Mouse (Mus musculus) forebrain, embryonic 14.5 days (tissue): ENCODE measurements around the gene Pigx. TPM values are rescaled to one million over a fixed set of nuclear protein-coding genes. Genes with fewer than 3 reads are reported as not detected.

Source experiments
- ATAC-seq: fragments of 200-750 bp; cut with Nextera tagmentation; 2 replicates; pipeline ENCODE4 v1.8.0; 2017; ENCODE audit warnings: mild to moderate bottlenecking, moderate library complexity
- DNase-seq: peaks from one replicate; pipeline ENCODE4 v3.0.0-alpha.2; 2015; ENCODE audit warnings: low spot score
- H3K27ac ChIP-seq: fragments of 300-500 bp; sonication (generic); 2 replicates; pipeline ENCODE4 v1.5.1; 2014; ENCODE audit warnings: low read depth, mild to moderate bottlenecking, control low read depth, low read length, moderate library complexity
- H3K27me3 ChIP-seq: fragments of 300-500 bp; sonication (generic); replicated peaks from 2 replicates; pipeline ENCODE4 v1.6.1; 2014; ENCODE audit warnings: low read length, control low read depth, mixed read lengths; ENCODE audit not compliant: control insufficient read depth, insufficient read depth
- H3K36me3 ChIP-seq: fragments of 300-500 bp; sonication (generic); 2 replicates; pipeline ENCODE4 v1.6.1; 2014; ENCODE audit warnings: low read length, control low read depth; ENCODE audit not compliant: control insufficient read depth, insufficient read depth
- H3K4me1 ChIP-seq: fragments of 300-500 bp; sonication (generic); 2 replicates; pipeline ENCODE4 v1.6.1; 2014; ENCODE audit warnings: antibody characterized with exemption, low read length, control low read depth; ENCODE audit not compliant: control insufficient read depth, insufficient read depth
- H3K4me2 ChIP-seq: fragments of 300-500 bp; sonication (generic); 2 replicates; pipeline ENCODE4 v1.6.1; 2014; ENCODE audit warnings: mild to moderate bottlenecking, control low read depth, low read length
- H3K4me3 ChIP-seq: fragments of 300-500 bp; sonication (generic); 2 replicates; pipeline ENCODE4 v1.5.1; 2014; ENCODE audit warnings: low read depth, low read length, control low read depth
- H3K9ac ChIP-seq: fragments of 300-500 bp; sonication (generic); 2 replicates; pipeline ENCODE4 v1.6.1; 2014; ENCODE audit warnings: mild to moderate bottlenecking, low read length, control low read depth, moderate library complexity
- H3K9me3 ChIP-seq: fragments of 300-500 bp; sonication (generic); replicated peaks from 2 replicates; pipeline ENCODE4 v1.6.1; 2016; ENCODE audit warnings: low read length, control low read depth, mixed read lengths; ENCODE audit not compliant: control insufficient read depth
- WGBS: fragments of 180-500 bp; shearing (Covaris S2); extraction: QIAGEN DNeasy Blood & Tissue Kit; methylation state at CpG from one replicate; pipeline ENCODE4 v1.1.7; 2014; 5-methylcytosine and 5-hydroxymethylcytosine counted together
- polyA plus RNA-seq: library from polyadenylated mRNA; unstranded; fragments of >200 nt; fragmentation: Nextera tagmentation; extraction: Ambion mirVana; gene quantifications from 2 replicates; pipeline ENCODE4 v1.2.1, GENCODE M21; 2014

The Pigx gene
- polyA plus RNA-seq, 1 experiment from 2014 or later = 159 TPM

GRCm38 (mm10) chr16:32042367-32042766 is 57.2 kb downstream of the Pigx start:
- peaks cover 76% of the 10 kb centered on the region for H3K36me3 ChIP-seq
- ATAC-seq = no peak
- WGBS = 92% methylated on average over 4 of the region's 4 CpGs

More at GRCm38 (mm10) chr16:32042367-32042766, 57.2 kb downstream of the Pigx start:
- Histone ChIP-seq H3K4me2 (no peak overlapping the region), H3K27ac (no peak overlapping the region), H3K27me3 (no peaks in the 10 kb centered on the region), H3K4me1 (no peaks in the 10 kb centered on the region), H3K9ac (no peak overlapping the region), H3K9me3 (no peaks in the 10 kb centered on the region), H3K4me3 (no peak overlapping the region)
- DNase-seq = no peak

Other genes starting within 250 kb of the Pigx start
- gene Meltf, start 220.9 kb downstream of the Pigx start, polyA plus RNA-seq = 0.04 and 0.09 TPM in 2 replicates
- gene Pigz, start 165.9 kb downstream of the Pigx start, polyA plus RNA-seq = 0.91 and 2.2 TPM in 2 replicates
- gene 0610012G03Rik, start 151.2 kb downstream of the Pigx start, polyA plus RNA-seq = 127 and 136 TPM in 2 replicates
- gene Ncbp2, start 151.2 kb downstream of the Pigx start, polyA plus RNA-seq = 103 and 116 TPM in 2 replicates
- gene Senp5, start 96.5 kb downstream of the Pigx start, polyA plus RNA-seq = 7.5 and 9.5 TPM in 2 replicates
- 39.3 and 45.9 TPM in 2 replicates for gene Pak2, start 20.4 kb downstream of the Pigx start, polyA plus RNA-seq
- 49.8 and 54.1 TPM in 2 replicates for gene Cep19, start 60 bp upstream of the Pigx start, polyA plus RNA-seq
- 7.9 and 10.6 TPM in 2 replicates for gene Nrros, start 65.9 kb upstream of the Pigx start, polyA plus RNA-seq
- gene Bex6, start 80.1 kb upstream of the Pigx start, polyA plus RNA-seq = not detected in 2 replicates
- gene Fbxo45, start 147.4 kb upstream of the Pigx start, polyA plus RNA-seq = 10.6 and 10.7 TPM in 2 replicates
- gene Wdr53, start 147.5 kb upstream of the Pigx start, polyA plus RNA-seq = 15.8 and 16.5 TPM in 2 replicates
- gene Smco1, start 171.7 kb upstream of the Pigx start, polyA plus RNA-seq = not detected in 2 replicates
- 21.0 and 23.0 TPM in 2 replicates for gene Rnf168, start 177.7 kb upstream of the Pigx start, polyA plus RNA-seq
- gene Ubxn7, start 232.5 kb upstream of the Pigx start, polyA plus RNA-seq = 23.4 and 29.4 TPM in 2 replicates